Mouse (Mus musculus) forebrain, embryonic 12.5 days (tissue): ENCODE data around the gene Gchfr. TPM values are rescaled to one million over a fixed set of nuclear protein-coding genes. Genes with fewer than 3 reads are reported as not detected.

Experiments used
- ATAC-seq: fragments of 200-750 bp; cut with Nextera tagmentation; 2 replicates; pipeline ENCODE4 v1.8.0; 2017; ENCODE audit warnings: moderate TSS enrichment; ENCODE audit not compliant: low FRiP score
- H3K27ac ChIP-seq: fragments of 300-500 bp; sonication (generic); 2 replicates; pipeline ENCODE4 v1.5.1; 2016; ENCODE audit warnings: mild to moderate bottlenecking
- H3K27me3 ChIP-seq: fragments of 300-500 bp; sonication (generic); 2 replicates; pipeline ENCODE4 v1.6.1; 2016; ENCODE audit warnings: mild to moderate bottlenecking
- H3K36me3 ChIP-seq: fragments of 300-500 bp; sonication (generic); replicated peaks from 2 replicates; pipeline ENCODE4 v1.6.1; 2016; ENCODE audit warnings: mild to moderate bottlenecking
- H3K4me1 ChIP-seq: fragments of 300-500 bp; sonication (generic); 2 replicates; pipeline ENCODE4 v1.6.1; 2016
- H3K4me2 ChIP-seq: fragments of 300-500 bp; sonication (generic); 2 replicates; pipeline ENCODE4 v1.6.1; 2016; ENCODE audit warnings: mild to moderate bottlenecking, moderate library complexity
- H3K4me3 ChIP-seq: fragments of 300-500 bp; sonication (generic); replicated peaks from 2 replicates; pipeline ENCODE4 v1.5.1; 2016; ENCODE audit warnings: mild to moderate bottlenecking
- H3K9ac ChIP-seq: fragments of 300-500 bp; sonication (generic); 2 replicates; pipeline ENCODE4 v1.6.1; 2016; ENCODE audit warnings: mild to moderate bottlenecking
- H3K9me3 ChIP-seq: fragments of 300-500 bp; sonication (generic); 2 replicates; pipeline ENCODE4 v1.6.1; 2016
- WGBS: fragments of 180-500 bp; shearing (Covaris S2); methylation state at CpG from one replicate; pipeline ENCODE4 v1.1.7; 2016; 5-methylcytosine and 5-hydroxymethylcytosine counted together
- polyA plus RNA-seq: library from polyadenylated mRNA; unstranded; fragments of >200 nt; fragmentation: Nextera tagmentation; extraction: Ambion mirVana; gene quantifications from 2 replicates; pipeline ENCODE4 v1.2.1, GENCODE M21; 2016

The Gchfr gene
- polyA plus RNA-seq, 1 experiment from 2014 or later, result 2.2 TPM

DNA sequence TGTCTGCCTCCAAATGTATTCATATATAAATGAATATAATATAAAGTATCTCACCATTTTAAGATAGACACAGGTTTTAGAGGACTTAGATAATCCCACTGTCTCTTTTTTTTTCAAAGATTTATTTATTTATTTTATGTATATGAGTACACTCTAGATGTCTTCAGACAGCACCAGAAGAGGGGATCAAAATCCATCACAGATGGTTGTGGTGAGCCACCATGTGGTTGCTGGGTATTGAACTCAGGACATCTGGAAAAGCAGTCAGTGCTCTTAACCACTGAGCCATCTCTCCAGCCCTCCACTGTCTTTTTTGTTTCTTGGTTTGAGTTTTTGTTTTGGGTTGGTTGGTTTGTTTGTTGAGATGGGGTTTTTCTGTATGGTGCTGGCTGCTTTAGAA is 9.7 kb upstream of the Gchfr start:
- Histone ChIP-seq H3K4me3 (no peak overlapping the region), H3K4me2 (no peak overlapping the region)

GRCm38 (mm10) chr2:119161247-119161646 is 6.3 kb upstream of the Gchfr start:
- Histone ChIP-seq H3K27me3 (peaks cover 25% of the 10 kb centered on the region), H3K4me1 (peaks cover 5% of the 10 kb centered on the region), H3K9me3 (no peaks in the 10 kb centered on the region), H3K9ac (no peak overlapping the region), H3K4me3 (no peak overlapping the region), H3K4me2 (no peak overlapping the region), H3K36me3 (no peaks in the 10 kb centered on the region), H3K27ac (no peak overlapping the region)
- no peak for ATAC-seq
- WGBS, result 22% methylated on average over 2 of the region's 2 CpGs

More for the DNA sequence above, 9.7 kb upstream of the Gchfr start:
- ATAC-seq, result no peak
- Histone ChIP-seq H3K27me3 (0 out of 2 replicates have a peak, but pooled peaks cover 4% of the 10 kb centered on the region), H3K27ac (no peak overlapping the region), H3K36me3 (peaks cover 13% of the 10 kb centered on the region), H3K4me1 (peaks cover 18% of the 10 kb centered on the region), H3K9ac (no peak overlapping the region), H3K9me3 (no peaks in the 10 kb centered on the region)

GRCm38 (mm10) chr2:119163135-119163534 is 4.4 kb upstream of the Gchfr start:
- H3K4me3 ChIP-seq, result no peak overlapping the region
- WGBS, result 73% methylated on average over 3 of the region's 3 CpGs

DNA sequence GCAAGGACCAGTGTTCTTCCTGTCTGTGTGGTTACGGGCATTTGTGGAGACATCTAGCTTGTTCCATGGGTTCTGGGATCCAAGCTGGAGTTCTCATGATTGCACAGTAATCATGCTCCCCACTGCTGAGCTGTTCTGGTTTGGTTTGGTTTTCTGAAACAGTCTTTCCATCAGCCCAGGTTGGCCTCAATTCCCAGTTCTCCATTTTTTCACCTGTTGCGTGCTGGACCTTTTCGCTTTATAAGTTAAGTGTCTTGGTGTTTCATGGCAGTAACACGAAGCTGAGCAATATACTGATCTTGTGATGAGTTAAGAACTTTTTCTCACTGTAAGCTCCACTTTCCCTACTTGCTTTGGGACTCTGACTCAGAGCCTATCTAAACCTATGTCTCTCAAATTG is 3.6 kb upstream of the Gchfr start:
- H3K27me3 ChIP-seq, result peaks cover 52% of the 10 kb centered on the region
- H3K9me3 ChIP-seq, result no peaks in the 10 kb centered on the region
- H3K36me3 ChIP-seq, result no peaks in the 10 kb centered on the region
- ATAC-seq, result no peak
- peaks cover 16% of the 10 kb centered on the region for H3K4me1 ChIP-seq
- no peak overlapping the region for H3K27ac ChIP-seq
- 84% methylated on average over 4 of the region's 4 CpGs for WGBS
- H3K4me3 ChIP-seq, result no peak overlapping the region
- H3K9ac ChIP-seq, result no peak overlapping the region
- no peak overlapping the region for H3K4me2 ChIP-seq

More at GRCm38 (mm10) chr2:119163135-119163534, 4.4 kb upstream of the Gchfr start:
- H3K9ac ChIP-seq, result no peak overlapping the region
- peaks cover 16% of the 10 kb centered on the region for H3K4me1 ChIP-seq
- no peak overlapping the region for H3K4me2 ChIP-seq
- H3K9me3 ChIP-seq, result no peaks in the 10 kb centered on the region
- H3K36me3 ChIP-seq, result no peaks in the 10 kb centered on the region
- no peak overlapping the region for H3K27ac ChIP-seq
- ATAC-seq, result no peak
- H3K27me3 ChIP-seq, result peaks cover 44% of the 10 kb centered on the region

DNA sequence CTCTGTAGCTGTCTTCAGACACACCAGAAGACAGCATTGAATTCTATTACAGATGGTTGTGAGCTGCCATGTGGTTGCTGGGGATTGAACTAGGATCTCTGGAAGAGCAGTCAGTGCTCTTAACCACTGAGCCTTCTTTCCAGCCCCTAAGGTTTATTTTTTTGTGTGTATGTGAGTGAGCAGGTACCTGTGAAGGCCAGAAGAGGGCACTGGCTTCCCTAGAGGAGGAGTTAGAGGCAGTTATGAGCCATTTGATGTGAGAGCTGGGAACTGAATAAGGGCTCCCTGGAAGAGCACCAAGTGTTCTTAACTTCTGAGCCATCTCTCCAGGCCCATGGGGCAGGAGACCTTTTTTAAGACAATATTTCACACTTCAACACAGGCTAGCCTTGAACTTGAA is 2.2 kb upstream of the Gchfr start:
- no peak overlapping the region for H3K9ac ChIP-seq
- H3K36me3 ChIP-seq, result no peaks in the 10 kb centered on the region
- no peak for ATAC-seq
- H3K4me1 ChIP-seq, result peaks cover 16% of the 10 kb centered on the region
- peaks cover 61% of the 10 kb centered on the region for H3K27me3 ChIP-seq
- no peak overlapping the region for H3K4me3 ChIP-seq
- H3K9me3 ChIP-seq, result no peaks in the 10 kb centered on the region
- H3K27ac ChIP-seq, result no peak overlapping the region
- H3K4me2 ChIP-seq, result no peak overlapping the region

- ATAC-seq, result peak; percentile 44; the same call in 1 of the 2 replicates
- Histone ChIP-seq H3K27ac (no peak overlapping the region), H3K4me3 (peak overlapping the region; percentile 51), H3K9ac (peak overlapping the region; percentile 48), H3K9me3 (no peaks in the 10 kb centered on the region), H3K4me2 (peak overlapping the region; percentile 91), H3K36me3 (no peaks in the 10 kb centered on the region), H3K27me3 (peaks cover 61% of the 10 kb centered on the region), H3K4me1 (peaks cover 25% of the 10 kb centered on the region)
- 2% methylated on average over 26 of the region's 26 CpGs for WGBS
Observed at GRCm38 (mm10) chr2:119167866-119168256, 288 bp downstream of the Gchfr start.

DNA sequence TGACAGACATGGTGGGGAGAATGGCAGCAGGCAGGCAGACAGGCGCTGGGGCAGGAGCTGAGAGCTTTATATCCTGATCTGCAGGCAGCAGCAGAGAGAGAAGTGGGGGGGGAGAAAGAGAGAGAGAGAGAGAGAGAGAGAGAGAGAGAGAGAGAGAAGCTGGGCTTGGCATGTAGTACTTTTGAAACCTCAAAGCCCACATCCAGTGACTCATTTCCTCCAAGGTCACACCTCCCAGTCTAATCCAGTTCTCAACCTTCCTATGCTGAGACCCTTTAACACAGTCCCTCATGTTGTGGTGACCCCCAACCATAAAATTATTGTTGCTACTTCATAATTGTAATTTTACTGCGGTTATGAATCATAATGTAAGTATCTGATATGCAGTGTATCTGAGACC is 2.7 kb downstream of the Gchfr start:
- no peak for ATAC-seq

DNA sequence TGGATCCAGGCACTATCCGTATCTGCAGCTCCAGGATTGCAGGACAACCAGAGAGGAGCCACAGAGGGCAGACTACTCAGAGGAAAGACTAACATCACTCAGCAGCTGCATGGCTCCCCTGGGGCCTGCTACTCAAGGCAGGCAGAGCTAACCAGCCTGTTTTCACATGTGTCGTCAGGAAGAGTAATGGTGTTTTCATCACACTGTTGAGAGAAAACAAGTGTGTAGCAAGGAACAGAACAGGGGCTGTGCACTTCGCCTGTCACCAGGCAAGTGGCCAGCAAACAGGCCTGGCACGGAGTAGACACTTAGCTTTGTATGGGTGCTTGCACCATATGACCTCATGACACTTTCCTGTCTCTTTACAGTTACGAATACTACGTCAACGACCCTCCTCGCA is 4.0 kb downstream of the Gchfr start:
- Histone ChIP-seq H3K27me3 (peaks cover 37% of the 10 kb centered on the region), H3K9ac (no peak overlapping the region), H3K4me1 (peaks cover 45% of the 10 kb centered on the region), H3K4me2 (no peak overlapping the region), H3K27ac (no peak overlapping the region), H3K36me3 (no peaks in the 10 kb centered on the region), H3K9me3 (no peaks in the 10 kb centered on the region), H3K4me3 (no peak overlapping the region)
- 89% methylated on average over 8 of the region's 8 CpGs for WGBS
- no peak for ATAC-seq

More for the DNA sequence above, 2.7 kb downstream of the Gchfr start:
- Histone ChIP-seq H3K27me3 (peaks cover 49% of the 10 kb centered on the region), H3K36me3 (no peaks in the 10 kb centered on the region), H3K4me2 (no peak overlapping the region), H3K4me1 (peaks cover 47% of the 10 kb centered on the region), H3K9me3 (no peaks in the 10 kb centered on the region), H3K4me3 (no peak overlapping the region), H3K9ac (no peak overlapping the region), H3K27ac (no peak overlapping the region)
- WGBS, result 92% methylated on average over 2 of the region's 2 CpGs

DNA sequence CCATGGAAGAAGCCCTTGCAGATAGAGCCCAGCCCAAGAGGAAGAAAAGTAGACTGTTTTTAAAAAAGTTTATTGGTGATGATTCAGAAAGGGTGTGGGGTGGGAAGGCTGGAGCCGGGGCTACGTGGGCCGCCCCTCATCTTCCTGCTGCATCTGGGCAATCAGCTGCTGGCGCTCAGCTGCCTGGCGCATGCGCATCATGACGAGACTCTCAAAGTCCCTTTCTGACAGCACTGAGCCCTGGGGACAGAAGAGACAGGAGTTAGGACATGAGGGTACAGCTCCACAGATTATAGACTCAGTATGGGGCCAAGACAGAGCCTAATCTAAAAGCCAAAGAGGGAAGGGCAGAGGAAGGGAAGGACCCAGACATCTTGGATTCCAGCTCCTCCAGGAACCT is 4.9 kb downstream of the Gchfr start:
- 84% methylated on average over 7 of the region's 7 CpGs for WGBS
- H3K9me3 ChIP-seq, result no peaks in the 10 kb centered on the region
- H3K27me3 ChIP-seq, result peaks cover 28% of the 10 kb centered on the region
- no peak overlapping the region for H3K9ac ChIP-seq
- 0 out of 2 replicates have a peak, but pooled peaks cover 6% of the 10 kb centered on the region for H3K36me3 ChIP-seq
- peaks cover 37% of the 10 kb centered on the region for H3K4me1 ChIP-seq
- H3K4me3 ChIP-seq, result no peak overlapping the region
- no peak for ATAC-seq
- no peak overlapping the region for H3K4me2 ChIP-seq
- peak overlapping the region; percentile 38; the same call in 1 of the 2 replicates for H3K27ac ChIP-seq

DNA sequence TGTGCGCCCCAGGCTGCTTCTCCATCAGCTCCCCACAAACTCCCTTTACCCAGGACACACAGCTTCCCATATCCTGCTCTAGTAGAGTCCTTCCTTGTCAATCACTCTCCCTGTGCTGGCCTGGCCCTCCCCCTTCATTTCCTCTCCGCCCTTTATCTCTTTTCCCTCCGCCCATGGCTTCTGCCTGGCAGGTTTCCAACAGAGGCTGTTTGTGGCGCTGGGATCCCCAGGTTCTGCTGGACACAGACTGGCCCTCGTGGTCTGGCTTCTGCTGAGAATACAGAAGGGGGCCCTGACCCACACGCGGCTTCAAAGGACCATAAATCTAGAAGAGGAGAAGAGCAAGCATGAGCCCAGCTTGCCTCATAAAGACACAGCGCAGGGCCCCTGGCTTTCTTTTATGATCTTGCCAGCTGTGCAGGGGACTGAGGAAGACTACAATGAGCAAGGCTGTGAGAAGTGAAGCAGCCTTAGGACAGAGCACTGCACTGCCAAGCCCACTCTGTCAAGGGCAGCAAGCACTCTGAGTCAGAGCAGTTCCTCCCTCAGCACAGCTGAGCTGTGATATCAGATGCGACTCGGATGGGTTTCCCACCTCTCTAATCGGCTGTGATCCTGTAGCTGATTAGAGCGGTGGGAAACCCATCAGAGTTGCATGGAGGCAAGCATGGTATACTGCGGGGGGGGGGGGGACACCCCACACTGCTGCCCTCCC is 5.4 kb downstream of the Gchfr start:
- Histone ChIP-seq H3K4me3 (no peak overlapping the region), H3K4me2 (0 out of 2 replicates have a peak overlapping the region, but pooled peaks have one; percentile 1), H3K27me3 (peaks cover 22% of the 10 kb centered on the region), H3K27ac (peak overlapping the region; percentile 47; the same call in 1 of the 2 replicates), H3K9me3 (no peaks in the 10 kb centered on the region), H3K36me3 (peaks cover 10% of the 10 kb centered on the region; the same call in 1 of the 2 replicates), H3K4me1 (peaks cover 32% of the 10 kb centered on the region), H3K9ac (0 out of 2 replicates have a peak overlapping the region, but pooled peaks have one; percentile 17)
- WGBS, result 27% methylated on average over 13 of the region's 13 CpGs
- ATAC-seq, result peak; percentile 46; the same call in 1 of the 2 replicates

DNA sequence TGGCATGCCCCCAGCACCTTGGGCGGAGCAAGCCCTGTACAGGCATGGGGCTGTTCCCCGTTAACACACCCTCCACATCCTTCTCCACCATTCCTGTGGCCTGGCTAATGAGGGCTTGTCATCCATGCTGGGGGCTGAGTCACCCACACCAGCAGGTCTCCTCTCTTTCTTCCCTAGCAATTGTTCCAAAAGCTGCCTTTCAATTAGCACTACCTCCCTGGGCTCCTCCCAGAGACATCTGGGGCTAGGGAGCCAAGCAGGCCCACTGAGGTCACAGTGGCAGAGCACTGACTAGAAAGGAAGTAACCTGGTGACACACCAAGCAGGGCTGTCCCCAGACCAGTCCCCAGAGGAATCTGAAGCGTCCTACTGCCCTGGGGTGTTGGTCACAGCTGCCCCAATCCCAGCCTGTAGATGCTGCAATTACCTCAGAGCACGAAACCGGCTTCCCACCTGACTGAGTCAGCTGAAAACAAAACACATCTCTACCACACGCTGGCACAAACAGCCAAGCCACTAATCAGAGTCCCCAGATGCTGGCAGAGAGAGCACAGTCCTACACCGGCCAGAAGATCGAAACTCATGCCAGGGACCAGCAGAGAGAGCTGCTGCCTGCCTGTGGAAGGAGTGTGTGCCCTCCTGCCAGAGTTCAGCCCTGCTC is 6.5 kb downstream of the Gchfr start, which contains the start of gene Gm14137:
Gm14137 (plus strand) TSS at position 519 of the 661 bp plus-strand sequence.
- 0 out of 2 replicates have a peak within 1 kb of the TSS, but pooled peaks have one; percentile 47 for H3K27ac ChIP-seq
- H3K9ac ChIP-seq, result 0 out of 2 replicates have a peak within 1 kb of the TSS, but pooled peaks have one; percentile 17
- peaks cover 19% of the 10 kb centered on the region; the same call in 1 of the 2 replicates for H3K36me3 ChIP-seq
- H3K4me1 ChIP-seq, result peaks cover 31% of the 10 kb centered on the region
- H3K9me3 ChIP-seq, result no peaks in the 10 kb centered on the region
- H3K4me2 ChIP-seq, result 0 out of 2 replicates have a peak within 1 kb of the TSS, but pooled peaks have one; percentile 1
- H3K4me3 ChIP-seq, result no peak within 1 kb of the TSS
- peaks cover 11% of the 10 kb centered on the region; the same call in 1 of the 2 replicates for H3K27me3 ChIP-seq
- 28% methylated on average over 8 of the region's 8 CpGs for WGBS
- ATAC-seq, result no peak; the same call in 1 of the 2 replicates

DNA sequence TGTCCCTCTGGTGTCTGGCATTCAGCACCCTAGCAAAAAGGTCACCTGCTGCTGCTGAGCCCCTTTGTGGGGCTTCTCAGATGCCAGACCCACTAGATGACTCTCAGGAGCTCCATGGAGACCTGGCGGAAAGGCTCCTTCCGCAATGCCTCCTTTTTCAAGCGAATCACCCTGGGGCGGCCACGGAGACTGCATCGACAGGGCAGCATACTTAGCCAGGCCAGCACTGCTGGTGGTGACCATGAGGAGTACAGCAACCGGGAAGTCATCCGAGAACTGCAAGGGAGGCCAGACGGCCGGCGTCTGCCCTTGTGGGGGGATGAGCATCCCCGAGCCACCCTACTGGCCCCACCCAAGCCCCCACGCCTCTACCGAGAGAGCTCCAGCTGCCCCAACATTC is 7.3 kb downstream of the Gchfr start:
- H3K9ac ChIP-seq, result no peak overlapping the region
- no peak overlapping the region for H3K4me3 ChIP-seq
- WGBS, result 59% methylated on average over 14 of the region's 14 CpGs
- H3K27ac ChIP-seq, result no peak overlapping the region
- H3K4me1 ChIP-seq, result peaks cover 31% of the 10 kb centered on the region
- 0 out of 2 replicates have a peak, but pooled peaks cover 4% of the 10 kb centered on the region for H3K27me3 ChIP-seq
- H3K4me2 ChIP-seq, result no peak overlapping the region
- ATAC-seq, result no peak
- no peaks in the 10 kb centered on the region for H3K9me3 ChIP-seq
- H3K36me3 ChIP-seq, result peaks cover 26% of the 10 kb centered on the region
